Mouse (Mus musculus) stomach, postnatal 0 days (tissue): ENCODE measurements around the gene 1190005I06Rik. TPM values are rescaled to one million over a fixed set of nuclear protein-coding genes. Genes with fewer than 3 reads are reported as not detected.

Source experiments
- ATAC-seq: fragments of 200-750 bp; cut with Nextera tagmentation; 2 replicates; pipeline ENCODE4 v1.8.0; 2017; ENCODE audit not compliant: low FRiP score, low TSS enrichment
- DNase-seq: peaks from one replicate; pipeline ENCODE4 v3.0.0-alpha.2; 2016; ENCODE audit warnings: low spot score
- H3K27ac ChIP-seq: fragments of 300-500 bp; sonication (generic); replicated peaks from 2 replicates; pipeline ENCODE4 v1.5.1; 2014; ENCODE audit warnings: mild to moderate bottlenecking, control low read depth
- H3K27me3 ChIP-seq: fragments of 300-500 bp; sonication (generic); 2 replicates; pipeline ENCODE4 v1.6.1; 2014; ENCODE audit warnings: low read length; ENCODE audit not compliant: control insufficient read depth, insufficient read depth
- H3K36me3 ChIP-seq: fragments of 300-500 bp; sonication (generic); 2 replicates; pipeline ENCODE4 v1.6.1; 2014; ENCODE audit warnings: low read length, mixed read lengths; ENCODE audit not compliant: control insufficient read depth, insufficient read depth
- H3K4me1 ChIP-seq: fragments of 300-500 bp; sonication (generic); replicated peaks from 2 replicates; pipeline ENCODE4 v1.6.1; 2014; ENCODE audit warnings: antibody characterized with exemption; ENCODE audit not compliant: control insufficient read depth, insufficient read depth
- H3K4me2 ChIP-seq: fragments of 300-500 bp; sonication (generic); replicated peaks from 2 replicates; pipeline ENCODE4 v1.6.1; 2014; ENCODE audit warnings: low read depth, mild to moderate bottlenecking, control low read depth, moderate library complexity
- H3K4me3 ChIP-seq: fragments of 300-500 bp; sonication (generic); 2 replicates; pipeline ENCODE4 v1.5.1; 2014; ENCODE audit warnings: low read depth, low read length, control low read depth
- H3K9ac ChIP-seq: fragments of 300-500 bp; sonication (generic); 2 replicates; pipeline ENCODE4 v1.6.1; 2014; ENCODE audit warnings: mild to moderate bottlenecking, low read length, control low read depth, mixed read lengths
- H3K9me3 ChIP-seq: fragments of 300-500 bp; sonication (generic); 2 replicates; pipeline ENCODE4 v1.6.1; 2016; ENCODE audit warnings: low read length; ENCODE audit not compliant: control insufficient read depth
- CTCF ChIP-seq: IDR thresholded peaks from 2 replicates; pipeline ENCODE4 v1.5.1; 2016; ENCODE audit warnings: antibody characterized with exemption, low read depth, mild to moderate bottlenecking, moderate library complexity
- EP300 ChIP-seq: optimal IDR thresholded peaks from 2 replicates; pipeline ENCODE3; 2016; ENCODE audit warnings: antibody characterized with exemption
- WGBS: fragments of 180-500 bp; shearing (Covaris S2); extraction: QIAGEN DNeasy Blood & Tissue Kit; methylation state at CpG from one replicate; pipeline ENCODE4 v1.1.7; 2014; 5-methylcytosine and 5-hydroxymethylcytosine counted together
- polyA plus RNA-seq: library from polyadenylated mRNA; unstranded; fragments of >200 nt; fragmentation: Nextera tagmentation; extraction: Ambion mirVana; gene quantifications from 2 replicates; pipeline ENCODE4 v1.2.1, GENCODE M21; 2015

The 1190005I06Rik gene
- polyA plus RNA-seq, 1 experiment from 2014 or later, result 14.0 TPM

- WGBS, result 90% methylated on average over 15 of the region's 17 CpGs
- no peak overlapping the region for H3K4me3 ChIP-seq
- H3K27me3 ChIP-seq, result no peaks in the 10 kb centered on the region
- H3K9me3 ChIP-seq, result no peaks in the 10 kb centered on the region
- H3K27ac ChIP-seq, result no peak overlapping the region
- no peak overlapping the region for H3K9ac ChIP-seq
- TF ChIP-seq CTCF (no peak), EP300 (no peak)
- H3K4me1 ChIP-seq, result no peaks in the 10 kb centered on the region
- DNase-seq (no peak), ATAC-seq (no peak)
- H3K4me2 ChIP-seq, result no peak overlapping the region
- peaks cover 45% of the 10 kb centered on the region for H3K36me3 ChIP-seq
These were observed 78.3 kb downstream of the 1190005I06Rik start for GRCm38 (mm10) chr8:120569123-120569522.

GRCm38 (mm10) chr8:120568164-120568798, 79.2 kb downstream of the 1190005I06Rik start:
- Histone ChIP-seq H3K4me2 (no peak overlapping the region), H3K27me3 (no peaks in the 10 kb centered on the region), H3K27ac (no peak overlapping the region), H3K4me3 (no peak overlapping the region), H3K4me1 (peaks cover 2% of the 10 kb centered on the region), H3K36me3 (peaks cover 36% of the 10 kb centered on the region), H3K9ac (no peak overlapping the region), H3K9me3 (no peaks in the 10 kb centered on the region)
- no peak for DNase-seq
- WGBS, result 97% methylated on average over 37 of the region's 37 CpGs
- no peak for ATAC-seq
- no peak for TF ChIP-seq EP300
- no peak for TF ChIP-seq CTCF

- Histone ChIP-seq H3K4me1 (peaks cover 5% of the 10 kb centered on the region), H3K4me3 (no peak overlapping the region), H3K9me3 (no peaks in the 10 kb centered on the region), H3K4me2 (no peak overlapping the region), H3K27me3 (no peaks in the 10 kb centered on the region), H3K36me3 (peaks cover 33% of the 10 kb centered on the region), H3K9ac (no peak overlapping the region), H3K27ac (no peak overlapping the region)
- WGBS, result 96% methylated on average over 17 of the region's 17 CpGs
- no peak for TF ChIP-seq CTCF
- TF ChIP-seq EP300, result no peak
- ATAC-seq (no peak), DNase-seq (no peak)
These were observed 79.7 kb downstream of the 1190005I06Rik start for GRCm38 (mm10) chr8:120567731-120568130.

- Histone ChIP-seq H3K27ac (no peak overlapping the region), H3K4me1 (peaks cover 7% of the 10 kb centered on the region), H3K9ac (no peak overlapping the region), H3K4me3 (no peak overlapping the region), H3K9me3 (no peaks in the 10 kb centered on the region), H3K36me3 (peaks cover 24% of the 10 kb centered on the region), H3K4me2 (no peak overlapping the region), H3K27me3 (no peaks in the 10 kb centered on the region)
- WGBS, result 86% methylated on average over 8 of the region's 8 CpGs
- ATAC-seq, result no peak
- no peak for DNase-seq
- TF ChIP-seq CTCF (no peak), EP300 (no peak)
These were observed 80.8 kb downstream of the 1190005I06Rik start for GRCm38 (mm10) chr8:120566681-120567080.

GRCm38 (mm10) chr8:120565151-120565711, 82.2 kb downstream of the 1190005I06Rik start:
- no peak for ATAC-seq
- no peak overlapping the region for H3K4me3 ChIP-seq
- DNase-seq, result no peak
- TF ChIP-seq EP300 (no peak), CTCF (no peak)
- H3K27ac ChIP-seq, result no peak overlapping the region
- H3K9me3 ChIP-seq, result no peaks in the 10 kb centered on the region
- H3K36me3 ChIP-seq, result peaks cover 17% of the 10 kb centered on the region
- H3K9ac ChIP-seq, result no peak overlapping the region
- H3K27me3 ChIP-seq, result no peaks in the 10 kb centered on the region
- H3K4me2 ChIP-seq, result no peak overlapping the region
- WGBS, result 49% methylated on average over 7 of the region's 7 CpGs
- H3K4me1 ChIP-seq, result peaks cover 7% of the 10 kb centered on the region
